Mouse (Mus musculus): ENCODE measurements around the gene Pparg. TPM values are rescaled to one million over a fixed set of nuclear protein-coding genes. Genes with fewer than 3 reads are reported as not detected.

Gene Pparg
- polyA plus RNA-seq, 2 experiments, result 0.67 to 1.7 TPM

- Histone ChIP-seq H3K9ac (replicated peaks) (no peak overlapping the region), H3K4me1 (replicated peaks; ENCODE audit: control insufficient read depth in 2 of 2, insufficient read depth in 2 of 2, low read length in 1 of 2) (peaks cover 2 to 7% of the 10 kb centered on the region in 2 experiments; a peak in 2 of 4 replicates), H3K27ac (no peak overlapping the region), H3K9me3 (ENCODE audit: control insufficient read depth, low read length) (no peaks in the 10 kb centered on the region), H3K4me3 (ENCODE audit: insufficient read depth in 1 of 2, low read depth in 2 of 2, low read length in 2 of 2) (no peak overlapping the region), H3K4me2 (ENCODE audit: low read depth) (no peak overlapping the region), H3K27me3 (ENCODE audit: control insufficient read depth, insufficient read depth, low read length) (no peaks in the 10 kb centered on the region), H3K36me3 (replicated peaks; ENCODE audit: control insufficient read depth, insufficient read depth, low read depth) (no peaks in the 10 kb centered on the region)
- DNase-seq (ENCODE audit: low read depth in 3 of 3, low spot score in 3 of 3), result no peak
- ATAC-seq (ENCODE audit: insufficient read depth), result no peak
- 59% methylated on average over 5 of the region's 5 CpGs for WGBS (ENCODE audit: insufficient replicate concordance)
- TF ChIP-seq CTCF (IDR thresholded peaks at IDR 0.05; ENCODE audit: low read depth) (no peak), EP300 (IDR thresholded peaks at IDR 0.05; ENCODE audit: low read depth) (no peak)
Observed at GRCm38 (mm10) chr6:115349641-115350464, 10.9 kb upstream of the Pparg start.

- H3K27ac ChIP-seq, result no peak overlapping the region
- ATAC-seq (ENCODE audit: insufficient read depth) (no peak), DNase-seq (ENCODE audit: low read depth in 3 of 3, low spot score in 3 of 3) (no peak)
- no peak overlapping the region for H3K9ac ChIP-seq (replicated peaks)
- H3K4me1 ChIP-seq (replicated peaks; ENCODE audit: control insufficient read depth in 2 of 2, insufficient read depth in 2 of 2, low read length in 1 of 2), result no peaks in the 10 kb centered on the region
- no peaks in the 10 kb centered on the region for H3K36me3 ChIP-seq (replicated peaks; ENCODE audit: control insufficient read depth, insufficient read depth, low read depth)
- H3K4me3 ChIP-seq (ENCODE audit: insufficient read depth in 1 of 2, low read depth in 2 of 2, low read length in 2 of 2), result peak overlapping the region; percentile 31 to 53
- TF ChIP-seq CTCF (IDR thresholded peaks at IDR 0.05; ENCODE audit: low read depth) (no peak), EP300 (IDR thresholded peaks at IDR 0.05; ENCODE audit: low read depth) (no peak)
- peaks cover 28% of the 10 kb centered on the region for H3K27me3 ChIP-seq (ENCODE audit: control insufficient read depth, insufficient read depth, low read length)
- H3K9me3 ChIP-seq (ENCODE audit: control insufficient read depth, low read length), result no peaks in the 10 kb centered on the region
- 2% methylated on average over 47 of the region's 48 CpGs for WGBS (ENCODE audit: insufficient replicate concordance)
- H3K4me2 ChIP-seq (ENCODE audit: low read depth), result peak overlapping the region; percentile 67
Observed at GRCm38 (mm10) chr6:115361606-115362462, 1.1 kb downstream of the Pparg start.

DNA sequence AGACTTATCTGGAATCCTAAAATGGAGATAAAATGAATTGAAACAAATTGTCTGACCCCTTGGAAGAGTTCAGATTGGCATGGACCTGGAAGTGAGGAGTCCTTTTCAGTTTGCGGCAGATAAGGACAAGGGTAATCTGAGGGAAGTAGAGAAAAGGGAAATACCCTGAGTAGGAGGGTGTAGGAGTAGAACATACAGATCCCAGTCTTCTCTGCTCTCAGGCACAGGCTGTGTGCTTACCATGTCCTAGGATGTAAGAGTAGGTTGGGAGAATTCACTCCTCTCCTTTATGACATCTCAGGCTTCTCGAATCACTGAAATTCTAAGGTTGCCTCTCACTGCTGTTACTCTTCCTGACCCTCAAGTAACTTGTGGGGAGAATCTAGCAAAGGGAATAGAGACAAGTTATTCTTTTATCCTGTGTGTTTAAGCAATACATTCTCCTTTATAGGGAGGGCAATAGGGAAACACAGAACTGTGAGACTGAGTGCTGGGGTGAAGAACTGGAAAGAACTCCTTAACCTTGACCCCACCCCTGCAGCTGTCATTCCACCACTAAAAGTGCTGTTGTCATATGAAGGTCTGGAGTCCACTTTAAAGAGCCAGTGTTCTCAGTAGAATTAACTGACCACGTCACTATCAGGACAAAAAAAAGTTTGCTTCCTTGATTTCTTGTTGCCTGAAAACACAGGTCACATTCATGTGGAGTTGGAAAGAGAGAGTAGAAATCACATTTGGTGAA lies 6.3 kb downstream of the Pparg start:
- Histone ChIP-seq H3K4me3 (ENCODE audit: insufficient read depth in 1 of 2, low read depth in 2 of 2, low read length in 2 of 2) (no peak overlapping the region), H3K4me2 (ENCODE audit: low read depth) (no peak overlapping the region), H3K9ac (replicated peaks) (no peak overlapping the region), H3K9me3 (ENCODE audit: control insufficient read depth, low read length) (no peaks in the 10 kb centered on the region), H3K36me3 (replicated peaks; ENCODE audit: control insufficient read depth, insufficient read depth, low read depth) (no peaks in the 10 kb centered on the region), H3K27me3 (ENCODE audit: control insufficient read depth, insufficient read depth, low read length) (peaks cover 7% of the 10 kb centered on the region), H3K27ac (no peak overlapping the region), H3K4me1 (replicated peaks; ENCODE audit: control insufficient read depth in 2 of 2, insufficient read depth in 2 of 2, low read length in 1 of 2) (no peaks in the 10 kb centered on the region)
- ATAC-seq (ENCODE audit: insufficient read depth) (no peak), DNase-seq (ENCODE audit: low read depth in 3 of 3, low spot score in 3 of 3) (no peak)
- TF ChIP-seq EP300 (IDR thresholded peaks at IDR 0.05; ENCODE audit: low read depth), result no peak
- no peak for TF ChIP-seq CTCF (IDR thresholded peaks at IDR 0.05; ENCODE audit: low read depth)
- 54% methylated on average over 3 of the region's 3 CpGs for WGBS (ENCODE audit: insufficient replicate concordance)

DNA sequence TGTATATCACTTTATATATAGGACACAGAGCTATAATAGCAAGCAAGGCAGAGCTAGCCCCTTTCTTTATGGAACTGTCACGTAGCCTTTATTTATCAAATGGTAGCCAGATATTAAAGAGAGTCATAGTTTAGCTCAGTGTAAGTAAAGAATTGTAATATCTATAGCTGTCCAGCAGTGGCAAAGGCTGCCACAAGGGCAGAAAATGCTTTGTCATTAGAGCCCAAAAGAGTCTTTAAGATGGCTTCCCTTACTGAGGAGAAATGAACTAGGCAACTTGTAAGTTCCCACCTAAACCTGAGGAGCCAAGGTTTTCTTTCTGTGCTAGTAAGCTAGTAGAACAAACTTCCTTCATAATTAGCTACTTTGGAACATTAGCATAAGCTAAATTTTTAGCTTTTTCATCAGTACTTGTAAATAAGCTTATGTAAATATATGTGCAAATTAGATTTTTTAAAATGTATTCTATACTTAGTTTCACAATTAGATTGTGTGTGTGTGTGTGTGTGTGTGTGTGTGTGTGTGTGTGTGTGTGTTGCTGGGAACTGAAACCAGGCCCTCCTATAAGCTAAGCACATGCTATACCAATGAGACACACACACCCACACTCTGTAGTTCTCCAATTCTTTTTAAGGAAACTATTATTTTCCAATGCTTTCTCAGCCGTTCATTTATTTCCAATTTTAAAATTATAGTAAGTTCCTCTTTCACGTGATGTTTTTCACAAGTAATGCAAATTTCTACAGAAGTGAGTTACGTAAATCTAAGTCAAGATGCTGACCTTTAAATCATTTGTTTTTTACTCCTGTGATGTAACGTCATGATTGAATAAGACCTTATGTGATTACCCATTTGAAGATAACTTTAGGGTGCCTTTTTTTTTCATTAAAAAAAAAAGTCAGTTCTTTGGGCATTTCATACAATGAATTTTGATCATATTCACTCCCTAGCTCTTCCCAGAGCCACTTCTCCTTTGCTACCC lies 14.4 kb downstream of the Pparg start:
- WGBS (ENCODE audit: insufficient replicate concordance), result 51% methylated on average over 5 of the region's 5 CpGs
- TF ChIP-seq EP300 (IDR thresholded peaks at IDR 0.05; ENCODE audit: low read depth) (no peak), CTCF (IDR thresholded peaks at IDR 0.05; ENCODE audit: low read depth) (no peak)
- no peaks in the 10 kb centered on the region for H3K36me3 ChIP-seq (replicated peaks; ENCODE audit: control insufficient read depth, insufficient read depth, low read depth)
- no peaks in the 10 kb centered on the region for H3K9me3 ChIP-seq (ENCODE audit: control insufficient read depth, low read length)
- H3K4me1 ChIP-seq (replicated peaks; ENCODE audit: control insufficient read depth in 2 of 2, insufficient read depth in 2 of 2, low read length in 1 of 2), result no peaks in the 10 kb centered on the region
- no peak overlapping the region for H3K4me3 ChIP-seq (ENCODE audit: insufficient read depth in 1 of 2, low read depth in 2 of 2, low read length in 2 of 2)
- H3K9ac ChIP-seq (replicated peaks), result no peak overlapping the region
- H3K4me2 ChIP-seq (ENCODE audit: low read depth), result no peak overlapping the region
- DNase-seq (ENCODE audit: low read depth in 3 of 3, low spot score in 3 of 3) (no peak), ATAC-seq (ENCODE audit: insufficient read depth) (no peak)
- no peak overlapping the region for H3K27ac ChIP-seq
- H3K27me3 ChIP-seq (ENCODE audit: control insufficient read depth, insufficient read depth, low read length), result no peaks in the 10 kb centered on the region
